Mouse (Mus musculus): ENCODE results near the gene Apol11a.
"Not testable (repeated sequence)": the region's sequence is repeated elsewhere in the genome, so short reads cannot be mapped to it uniquely, and the experiment has no call there.

Gene Apol11a

GRCm38 (mm10) chr15:77507966-77508365 is at the start of gene Apol11a:
Gene Apol11a, plus strand, starts transcription at chr15:77508271.
- DNase-seq = not testable (repeated sequence)

GRCm38 (mm10) chr15:77474699-77475390 is 33.2 kb upstream of the Apol11a start:
- DNase-seq = not testable (repeated sequence)

- not testable (repeated sequence) for DNase-seq
Measured at GRCm38 (mm10) chr15:77476693-77477092, 31.4 kb upstream of the Apol11a start, which contains the start of gene Apol10a. Gene Apol10a, plus strand, starts transcription at chr15:77477047.

- no peak for DNase-seq
Measured at GRCm38 (mm10) chr15:77482140-77482794, 25.8 kb upstream of the Apol11a start.

- DNase-seq = not testable (repeated sequence)
Measured at GRCm38 (mm10) chr15:77493181-77493580, 14.9 kb upstream of the Apol11a start.

- DNase-seq = not testable (repeated sequence)
Measured at GRCm38 (mm10) chr15:77494694-77495093, 13.4 kb upstream of the Apol11a start.

GRCm38 (mm10) chr15:77520596-77520995 is 12.5 kb downstream of the Apol11a start:
- DNase-seq = not testable (repeated sequence)

GRCm38 (mm10) chr15:77523186-77523843 is 15.2 kb downstream of the Apol11a start:
- peak; percentile 71 for DNase-seq

- no peak for DNase-seq
Measured at GRCm38 (mm10) chr15:77533216-77533615, 25.1 kb downstream of the Apol11a start, which contains the start of gene Apol7c. Gene Apol7c, minus strand, starts transcription at chr15:77533316.

- DNase-seq = not testable (repeated sequence)
Measured at GRCm38 (mm10) chr15:77539221-77539620, 31.1 kb downstream of the Apol11a start.

- DNase-seq = no peak
Measured at GRCm38 (mm10) chr15:77561792-77562191, 53.7 kb downstream of the Apol11a start, which contains the start of gene 1700025B11Rik. Gene 1700025B11Rik, minus strand, starts transcription at chr15:77561892.

- DNase-seq = no peak
Measured at GRCm38 (mm10) chr15:77563219-77563618, 55.1 kb downstream of the Apol11a start.
